20 mouse cellular contexts compared by ENCODE assay signal in the genomic region with DNA sequence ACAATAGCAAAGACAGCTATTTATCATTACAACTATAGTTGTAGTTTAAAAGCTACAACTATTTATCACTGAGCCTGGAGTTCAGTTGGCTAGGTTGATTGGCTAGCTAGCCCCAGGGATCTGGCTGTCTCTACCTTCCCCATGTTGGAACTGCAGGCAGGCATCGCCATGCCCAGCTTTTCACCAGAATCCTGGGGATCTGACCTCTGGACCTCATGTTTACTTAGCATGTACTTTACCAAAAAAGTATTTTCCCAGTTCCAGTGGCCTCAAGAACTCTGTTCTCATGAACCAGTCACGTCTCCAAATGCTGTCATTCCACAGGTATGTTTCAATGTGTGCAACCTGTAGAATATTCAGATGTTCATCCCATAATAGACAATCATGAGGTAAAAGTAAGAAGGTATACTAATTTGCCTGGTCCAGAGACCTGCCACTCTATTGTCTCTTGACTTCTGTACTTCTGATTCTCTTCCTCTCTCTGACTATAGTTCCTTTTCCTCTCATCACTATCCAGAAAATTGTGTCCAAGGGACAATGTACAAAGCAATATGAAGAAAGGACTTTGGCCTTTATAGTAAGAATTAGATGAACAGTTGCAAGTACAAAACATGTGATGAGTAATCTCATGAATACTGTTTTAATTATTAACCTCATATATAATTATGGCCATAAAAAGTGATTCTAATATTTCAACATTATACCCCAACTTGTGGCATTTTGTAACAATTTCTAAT.
"Had no signal": no experiment of that assay in that cellular context is flagged by ENCODE, and none has a peak within 500 bp of the region (broad histone marks: within the 10 kb centered on the region; RNA-seq: fewer than 3 reads in every experiment).

No protein-coding gene starts in this region.

- ATAC-seq: lung, postnatal 0 days had no signal

- H3K4me2 ChIP-seq: liver, embryonic 15.5 days; lung, embryonic 15.5 days; midbrain, embryonic 12.5 days; neural tube, embryonic 13.5 days; neural tube, embryonic 15.5 days; stomach, embryonic 15.5 days had no signal

- DNase-seq: lung, adult 2 months; lung, postnatal 14 days; lung, postnatal 36 days; retina, postnatal 1 day; right cerebral cortex, adult 18-20 months; right cerebral cortex, postnatal 25 days; right cerebral cortex, postnatal 4 days; thymus, adult 2 months; thymus, postnatal 25 days; thymus, postnatal 4 days had no signal

- H3K27me3 ChIP-seq: liver, embryonic 15.5 days; lung, embryonic 15.5 days; midbrain, embryonic 12.5 days; neural tube, embryonic 13.5 days; neural tube, embryonic 15.5 days; stomach, embryonic 15.5 days had no signal

- H3K9ac ChIP-seq: liver, embryonic 15.5 days; lung, embryonic 15.5 days; midbrain, embryonic 12.5 days; neural tube, embryonic 13.5 days; neural tube, embryonic 15.5 days; stomach, embryonic 15.5 days had no signal

- H3K9me3 ChIP-seq: liver, embryonic 15.5 days; lung, embryonic 15.5 days; midbrain, embryonic 10.5 days; midbrain, embryonic 12.5 days; neural tube, embryonic 13.5 days; neural tube, embryonic 15.5 days; stomach, embryonic 15.5 days had no signal

- H3K4me3 ChIP-seq: liver, embryonic 15.5 days; lung, embryonic 15.5 days; midbrain, embryonic 10.5 days; midbrain, embryonic 12.5 days; myocyte; neural tube, embryonic 13.5 days; neural tube, embryonic 15.5 days; stomach, embryonic 15.5 days had no signal

- H3K36me3 ChIP-seq: liver, embryonic 15.5 days; lung, embryonic 15.5 days; midbrain, embryonic 10.5 days; midbrain, embryonic 12.5 days; neural tube, embryonic 13.5 days; neural tube, embryonic 15.5 days; stomach, embryonic 15.5 days had no signal

- H3K4me1 ChIP-seq: liver, embryonic 15.5 days; lung, embryonic 15.5 days; midbrain, embryonic 10.5 days; midbrain, embryonic 12.5 days; neural tube, embryonic 13.5 days; neural tube, embryonic 15.5 days; stomach, embryonic 15.5 days had no signal

- H3K27ac ChIP-seq: liver, embryonic 15.5 days; lung, embryonic 15.5 days; midbrain, embryonic 10.5 days; midbrain, embryonic 12.5 days; neural tube, embryonic 13.5 days; neural tube, embryonic 15.5 days; stomach, embryonic 15.5 days; stomach, postnatal 0 days had no signal
